Mouse (Mus musculus): Measurements from ENCODE around the gene Rad9b. TPM values are rescaled to one million over a fixed set of nuclear protein-coding genes. Genes with fewer than 3 reads are reported as not detected.
A peak's percentile ranks its signal among the peaks of the same experiment; 100 is the strongest.

Rad9b gene
- polyA plus RNA-seq, 1 experiment from 2014 or later, result 13.1 TPM

DNA sequence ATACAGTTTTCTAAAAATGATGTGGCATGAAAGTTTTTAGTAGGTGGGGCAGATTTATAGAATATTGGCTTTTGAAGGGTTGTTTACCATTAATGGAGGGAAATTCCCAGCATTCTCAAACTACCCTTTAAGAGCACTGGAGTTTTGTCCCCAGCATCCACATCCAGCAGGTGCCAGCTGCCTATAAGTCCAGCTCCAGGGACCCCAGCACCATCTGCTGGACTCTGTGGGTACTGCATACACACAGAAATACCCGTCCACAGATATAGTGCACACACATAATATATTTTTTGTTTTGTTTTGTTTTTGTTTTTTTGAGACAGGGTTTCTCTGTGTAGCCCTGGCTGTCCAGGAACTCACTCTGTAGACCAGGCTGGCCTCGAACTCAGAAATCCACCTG lies 39.9 kb upstream of the Rad9b start:
- Histone ChIP-seq H3K27ac (ENCODE audit: low read depth, low read length) (no peak overlapping the region), H3K4me1 (ENCODE audit: control insufficient read depth, insufficient read depth, low read length) (peaks cover 6% of the 10 kb centered on the region; the same call in 1 of the 2 replicates), H3K36me3 (ENCODE audit: control insufficient read depth, insufficient read depth, low read length) (peaks cover 18% of the 10 kb centered on the region), H3K9me3 (replicated peaks; ENCODE audit: control insufficient read depth, low read length) (no peaks in the 10 kb centered on the region), H3K9ac (ENCODE audit: low read length) (no peak overlapping the region), H3K4me2 (ENCODE audit: low read length) (no peak overlapping the region), H3K4me3 (ENCODE audit: low read depth, low read length) (no peak overlapping the region), H3K27me3 (replicated peaks; ENCODE audit: control insufficient read depth, insufficient read depth, low read length) (no peaks in the 10 kb centered on the region)
- 0 out of 2 replicates have a peak, but pooled peaks have one; percentile 13 for ATAC-seq
- 52% methylated on average over 2 of the region's 2 CpGs for WGBS
- DNase-seq (ENCODE audit: low spot score), result peak; percentile 75

DNA sequence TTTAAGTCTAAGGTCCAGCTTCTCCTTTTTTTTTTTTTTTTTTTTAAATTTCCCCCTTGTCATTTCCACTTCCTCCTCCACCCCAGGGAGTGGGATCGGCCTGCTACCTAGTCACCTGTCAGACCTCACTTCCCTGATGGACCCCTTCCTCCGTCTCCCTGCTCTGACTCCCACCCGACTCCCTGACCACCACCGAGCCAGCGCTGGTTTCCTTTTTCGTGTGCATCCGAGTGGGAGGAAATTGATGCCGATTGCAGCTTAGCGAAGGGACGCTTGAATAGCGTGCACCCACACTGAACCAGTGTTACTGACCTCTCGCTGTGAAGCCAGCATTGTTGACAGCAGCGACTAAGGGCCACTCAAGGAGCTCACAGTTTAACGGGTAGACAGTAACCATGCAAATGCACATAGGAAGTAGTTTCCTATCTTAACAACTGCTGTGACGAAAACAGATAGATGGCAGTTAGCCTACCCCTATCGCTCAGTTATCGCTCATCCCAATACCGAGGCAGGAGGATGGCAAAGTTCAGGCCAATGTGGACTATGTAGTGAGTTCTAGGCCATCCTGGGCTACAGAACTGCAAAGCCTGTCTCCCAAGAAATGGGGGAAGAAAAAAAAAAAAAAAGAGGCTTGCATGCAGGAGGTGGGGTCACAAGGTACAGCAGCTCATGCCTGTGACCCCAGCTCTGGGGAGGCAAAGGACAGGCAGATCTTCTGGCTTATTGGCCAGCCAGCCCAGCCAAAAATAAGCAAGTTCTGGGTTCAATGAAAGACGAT lies 38.4 kb upstream of the Rad9b start:
- H3K27ac ChIP-seq (ENCODE audit: low read depth, low read length), result peak overlapping the region; percentile 39

DNA sequence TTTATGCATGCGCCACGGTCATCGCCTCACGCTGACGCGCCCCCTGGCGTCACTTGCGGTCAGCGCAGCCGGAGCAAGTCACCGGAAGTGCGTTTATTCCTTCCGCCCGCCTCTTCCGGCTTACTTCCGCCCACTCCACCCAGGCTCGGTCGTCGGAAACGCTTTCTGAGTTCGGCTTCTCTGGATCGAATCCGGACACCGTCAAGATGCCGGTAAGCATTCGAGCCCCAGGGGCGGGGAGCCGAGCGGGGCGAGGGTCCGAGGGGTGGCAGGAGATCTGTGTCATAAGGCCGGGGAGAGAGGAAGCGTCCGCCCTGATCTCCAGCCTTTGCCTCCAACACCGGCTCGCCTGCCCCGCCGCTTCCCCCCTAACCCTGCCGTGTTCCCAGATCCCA lies 37.8 kb upstream of the Rad9b start, which contains the start of gene Arpc3:
Gene Arpc3, plus strand, starts transcription at position 93 of the 395 bp plus-strand sequence.
- H3K27me3 ChIP-seq (replicated peaks; ENCODE audit: control insufficient read depth, insufficient read depth, low read length), result no peaks in the 10 kb centered on the region
- ATAC-seq (peak; percentile 89), DNase-seq (ENCODE audit: low spot score) (peak; percentile 95)
- H3K36me3 ChIP-seq (ENCODE audit: control insufficient read depth, insufficient read depth, low read length), result peaks cover 3% of the 10 kb centered on the region
- peak within 1 kb of the TSS; percentile 81 for H3K9ac ChIP-seq (ENCODE audit: low read length)
- H3K9me3 ChIP-seq (replicated peaks; ENCODE audit: control insufficient read depth, low read length), result no peaks in the 10 kb centered on the region
- H3K27ac ChIP-seq (ENCODE audit: low read depth, low read length), result peak within 1 kb of the TSS; percentile 39
- peak within 1 kb of the TSS; percentile 78 for H3K4me2 ChIP-seq (ENCODE audit: low read length)
- peak within 1 kb of the TSS; percentile 82 for H3K4me3 ChIP-seq (ENCODE audit: low read depth, low read length)
- peaks cover 6% of the 10 kb centered on the region; the same call in 1 of the 2 replicates for H3K4me1 ChIP-seq (ENCODE audit: control insufficient read depth, insufficient read depth, low read length)
- WGBS, result under 1% methylated on average over 39 of the region's 39 CpGs

More for the DNA sequence above, 38.4 kb upstream of the Rad9b start:
- no peak for DNase-seq (ENCODE audit: low spot score)
- no peaks in the 10 kb centered on the region for H3K27me3 ChIP-seq (replicated peaks; ENCODE audit: control insufficient read depth, insufficient read depth, low read length)
- peak overlapping the region; percentile 82 for H3K4me3 ChIP-seq (ENCODE audit: low read depth, low read length)
- H3K4me1 ChIP-seq (ENCODE audit: control insufficient read depth, insufficient read depth, low read length), result peaks cover 6% of the 10 kb centered on the region; the same call in 1 of the 2 replicates
- H3K9ac ChIP-seq (ENCODE audit: low read length), result peak overlapping the region; percentile 81
- H3K4me2 ChIP-seq (ENCODE audit: low read length), result peak overlapping the region; percentile 78
- 17% methylated on average over 19 of the region's 19 CpGs for WGBS
- ATAC-seq, result 0 out of 2 replicates have a peak, but pooled peaks have one; percentile 25
- H3K9me3 ChIP-seq (replicated peaks; ENCODE audit: control insufficient read depth, low read length), result no peaks in the 10 kb centered on the region
- peaks cover 10% of the 10 kb centered on the region for H3K36me3 ChIP-seq (ENCODE audit: control insufficient read depth, insufficient read depth, low read length)

DNA sequence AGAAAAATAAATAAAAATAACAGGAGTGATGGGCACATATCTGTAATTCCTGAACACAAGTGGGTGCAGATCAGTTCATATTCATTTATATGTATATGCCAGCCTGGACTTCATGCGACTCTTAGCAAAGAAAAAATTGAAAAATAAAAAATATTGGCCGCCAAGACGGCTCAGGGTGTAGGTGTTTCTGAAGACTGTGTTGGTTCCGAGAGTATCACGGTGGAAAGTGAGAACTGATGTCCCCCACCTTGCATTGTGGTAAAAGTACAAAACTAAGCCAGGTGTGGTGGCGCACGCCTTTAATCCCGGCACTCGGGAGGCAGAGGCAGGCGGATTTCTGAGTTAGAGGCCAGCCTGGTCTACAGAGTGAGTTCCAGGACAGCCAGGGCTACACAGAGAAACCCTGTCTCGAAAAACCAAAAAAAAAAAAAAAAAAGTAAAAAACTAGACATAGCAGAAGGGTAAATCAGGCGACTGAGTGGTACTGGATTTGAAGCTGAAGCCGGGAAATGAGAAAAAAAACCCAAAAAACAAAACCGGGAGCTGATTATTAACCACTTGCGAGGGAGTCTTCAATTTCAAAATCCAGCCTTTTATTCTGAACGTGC lies 37.2 kb upstream of the Rad9b start:
- H3K4me2 ChIP-seq (ENCODE audit: low read length), result peak overlapping the region; percentile 78; the same call in 1 of the 2 replicates
- no peak overlapping the region for H3K27ac ChIP-seq (ENCODE audit: low read depth, low read length)
- no peak; the same call in 1 of the 2 replicates for ATAC-seq
- H3K4me3 ChIP-seq (ENCODE audit: low read depth, low read length), result peak overlapping the region; percentile 82; the same call in 1 of the 2 replicates
- H3K27me3 ChIP-seq (replicated peaks; ENCODE audit: control insufficient read depth, insufficient read depth, low read length), result no peaks in the 10 kb centered on the region
- no peaks in the 10 kb centered on the region for H3K9me3 ChIP-seq (replicated peaks; ENCODE audit: control insufficient read depth, low read length)
- WGBS, result 57% methylated on average over 15 of the region's 16 CpGs
- DNase-seq (ENCODE audit: low spot score), result no peak
- peak overlapping the region; percentile 22; the same call in 1 of the 2 replicates for H3K9ac ChIP-seq (ENCODE audit: low read length)
- peaks cover 6% of the 10 kb centered on the region; the same call in 1 of the 2 replicates for H3K4me1 ChIP-seq (ENCODE audit: control insufficient read depth, insufficient read depth, low read length)
- no peaks in the 10 kb centered on the region for H3K36me3 ChIP-seq (ENCODE audit: control insufficient read depth, insufficient read depth, low read length)

DNA sequence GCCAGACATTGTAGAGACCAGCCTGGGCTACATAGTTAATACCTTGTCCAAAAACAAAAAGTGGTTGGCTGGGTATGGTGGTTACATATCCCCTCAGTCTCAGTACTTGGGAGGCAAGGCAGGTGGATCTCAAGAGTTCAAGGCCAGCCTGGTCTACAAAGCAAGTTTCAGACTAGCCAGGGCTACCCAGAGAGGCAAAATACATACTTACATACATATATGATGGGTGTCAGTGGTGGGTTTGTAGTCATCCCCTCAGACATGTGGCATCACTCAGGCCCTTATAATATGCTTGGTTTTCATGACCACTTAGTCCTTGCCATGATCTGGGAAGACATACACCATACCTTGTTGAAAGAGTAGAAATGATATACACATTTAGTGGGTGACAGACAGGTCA lies 36.6 kb upstream of the Rad9b start:
- Histone ChIP-seq H3K4me3 (ENCODE audit: low read depth, low read length) (no peak overlapping the region), H3K36me3 (ENCODE audit: control insufficient read depth, insufficient read depth, low read length) (no peaks in the 10 kb centered on the region), H3K27ac (ENCODE audit: low read depth, low read length) (no peak overlapping the region), H3K9ac (ENCODE audit: low read length) (no peak overlapping the region), H3K4me1 (ENCODE audit: control insufficient read depth, insufficient read depth, low read length) (peaks cover 6% of the 10 kb centered on the region; the same call in 1 of the 2 replicates), H3K27me3 (replicated peaks; ENCODE audit: control insufficient read depth, insufficient read depth, low read length) (no peaks in the 10 kb centered on the region), H3K9me3 (replicated peaks; ENCODE audit: control insufficient read depth, low read length) (no peaks in the 10 kb centered on the region), H3K4me2 (ENCODE audit: low read length) (no peak overlapping the region)
- no peak for DNase-seq (ENCODE audit: low spot score)
- no peak for ATAC-seq

DNA sequence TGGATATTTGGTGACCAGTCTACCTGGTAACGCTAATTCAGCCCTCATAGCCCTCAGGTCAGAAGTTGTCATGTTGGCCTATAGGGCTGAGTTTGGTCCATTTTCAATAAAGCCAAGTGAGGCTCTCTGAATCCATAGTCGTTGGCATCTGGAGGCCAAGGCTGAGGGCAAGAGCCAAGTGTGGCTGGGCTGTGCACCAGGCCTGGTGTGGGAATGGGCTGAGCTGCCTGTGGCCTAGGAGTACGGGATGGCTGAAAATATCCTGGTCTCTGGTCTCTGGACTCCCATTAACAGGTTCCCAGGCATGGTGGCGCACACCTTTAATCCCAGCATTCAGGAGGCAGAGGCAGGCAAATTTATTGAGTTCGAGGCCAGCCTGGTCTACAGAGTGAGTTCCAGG lies 36.0 kb upstream of the Rad9b start:
- H3K4me2 ChIP-seq (ENCODE audit: low read length), result no peak overlapping the region
- WGBS, result 89% methylated on average over 5 of the region's 5 CpGs

DNA sequence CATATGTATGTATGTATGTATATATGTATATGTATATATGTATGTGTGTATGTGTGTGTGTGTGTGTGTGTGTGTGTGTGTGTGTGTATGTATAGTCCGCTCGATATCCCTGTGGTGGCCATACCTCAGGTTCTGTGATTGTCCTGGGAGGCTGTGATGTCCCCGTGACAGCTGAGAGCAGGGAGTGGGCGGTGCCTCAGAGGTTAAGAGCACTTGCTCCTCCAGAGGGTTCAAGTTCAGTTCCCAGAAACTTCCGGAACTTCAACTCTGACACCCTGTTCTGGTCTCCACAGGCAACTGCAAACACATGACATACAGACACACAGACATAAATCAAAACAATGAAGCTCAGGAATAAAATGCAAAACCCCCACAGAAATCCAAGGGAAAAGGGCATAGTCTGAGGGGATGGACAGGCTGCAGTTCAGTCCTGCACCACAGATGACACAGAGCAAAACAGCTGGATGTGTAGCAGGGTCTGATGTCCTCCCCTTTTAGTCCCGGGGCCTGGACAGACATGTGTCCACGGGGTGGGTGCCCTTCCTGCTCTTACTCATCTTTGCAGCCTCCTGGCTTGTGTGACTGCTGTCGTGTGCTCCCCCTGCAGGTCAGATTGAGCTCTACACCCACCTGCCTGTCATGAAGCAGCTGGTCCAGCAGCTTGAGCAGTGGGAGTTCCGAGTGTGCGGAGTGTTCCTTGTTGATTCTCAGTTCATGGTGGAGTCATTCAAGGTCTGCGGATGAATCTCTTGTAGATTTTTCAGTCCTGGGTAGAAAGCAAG lies 25.5 kb upstream of the Rad9b start:
- Histone ChIP-seq H3K4me3 (ENCODE audit: low read depth, low read length) (no peak overlapping the region), H3K9ac (ENCODE audit: low read length) (no peak overlapping the region), H3K4me1 (ENCODE audit: control insufficient read depth, insufficient read depth, low read length) (no peaks in the 10 kb centered on the region), H3K9me3 (replicated peaks; ENCODE audit: control insufficient read depth, low read length) (no peaks in the 10 kb centered on the region), H3K27me3 (replicated peaks; ENCODE audit: control insufficient read depth, insufficient read depth, low read length) (no peaks in the 10 kb centered on the region), H3K36me3 (ENCODE audit: control insufficient read depth, insufficient read depth, low read length) (peaks cover 37% of the 10 kb centered on the region), H3K4me2 (ENCODE audit: low read length) (no peak overlapping the region), H3K27ac (ENCODE audit: low read depth, low read length) (no peak overlapping the region)
- ATAC-seq (peak; percentile 58), DNase-seq (ENCODE audit: low spot score) (peak; percentile 81)
- 56% methylated on average over 11 of the region's 11 CpGs for WGBS

More for the DNA sequence above, 36.0 kb upstream of the Rad9b start:
- DNase-seq (ENCODE audit: low spot score) (no peak), ATAC-seq (no peak)
- Histone ChIP-seq H3K4me1 (ENCODE audit: control insufficient read depth, insufficient read depth, low read length) (peaks cover 6% of the 10 kb centered on the region; the same call in 1 of the 2 replicates), H3K27ac (ENCODE audit: low read depth, low read length) (no peak overlapping the region), H3K36me3 (ENCODE audit: control insufficient read depth, insufficient read depth, low read length) (no peaks in the 10 kb centered on the region), H3K27me3 (replicated peaks; ENCODE audit: control insufficient read depth, insufficient read depth, low read length) (no peaks in the 10 kb centered on the region), H3K4me3 (ENCODE audit: low read depth, low read length) (no peak overlapping the region), H3K9ac (ENCODE audit: low read length) (no peak overlapping the region), H3K9me3 (replicated peaks; ENCODE audit: control insufficient read depth, low read length) (no peaks in the 10 kb centered on the region)

DNA sequence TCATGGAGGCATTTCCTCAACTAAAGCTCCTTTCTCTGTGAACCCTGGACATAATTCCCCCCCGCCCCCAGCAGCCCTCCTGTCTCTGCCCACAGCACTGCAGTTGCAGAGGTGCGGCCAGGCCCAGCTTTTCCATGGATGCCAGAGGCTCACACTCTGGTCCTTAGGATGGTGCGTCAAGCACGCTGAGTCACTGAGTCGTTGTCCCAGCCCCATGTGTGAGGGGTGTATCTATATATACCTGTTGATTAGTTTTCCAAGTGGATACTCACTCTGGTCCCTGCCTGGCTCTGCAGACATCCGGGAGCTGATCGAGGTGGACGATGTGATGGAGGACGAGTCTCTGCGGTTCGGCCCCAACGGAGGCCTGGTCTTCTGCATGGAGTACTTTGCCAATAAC lies 24.1 kb upstream of the Rad9b start:
- no peak for DNase-seq (ENCODE audit: low spot score)
- H3K9me3 ChIP-seq (replicated peaks; ENCODE audit: control insufficient read depth, low read length), result no peaks in the 10 kb centered on the region
- H3K9ac ChIP-seq (ENCODE audit: low read length), result no peak overlapping the region
- peaks cover 4% of the 10 kb centered on the region for H3K4me1 ChIP-seq (ENCODE audit: control insufficient read depth, insufficient read depth, low read length)
- 94% methylated on average over 12 of the region's 12 CpGs for WGBS
- no peak overlapping the region for H3K4me3 ChIP-seq (ENCODE audit: low read depth, low read length)
- H3K4me2 ChIP-seq (ENCODE audit: low read length), result no peak overlapping the region
- H3K27me3 ChIP-seq (replicated peaks; ENCODE audit: control insufficient read depth, insufficient read depth, low read length), result no peaks in the 10 kb centered on the region
- no peak for ATAC-seq
- H3K27ac ChIP-seq (ENCODE audit: low read depth, low read length), result no peak overlapping the region
- H3K36me3 ChIP-seq (ENCODE audit: control insufficient read depth, insufficient read depth, low read length), result peaks cover 37% of the 10 kb centered on the region

All from forebrain, embryonic 14.5 days (tissue).